Mouse (Mus musculus): ENCODE results near the gene Yipf6. TPM values are rescaled to one million over a fixed set of nuclear protein-coding genes. Genes with fewer than 3 reads are reported as not detected.

The Yipf6 gene
- 19.3 and 21.0 TPM in 2 replicates for polyA plus RNA-seq (2015; fragmentation: Nextera tagmentation; extraction: Ambion mirVana)

DNA sequence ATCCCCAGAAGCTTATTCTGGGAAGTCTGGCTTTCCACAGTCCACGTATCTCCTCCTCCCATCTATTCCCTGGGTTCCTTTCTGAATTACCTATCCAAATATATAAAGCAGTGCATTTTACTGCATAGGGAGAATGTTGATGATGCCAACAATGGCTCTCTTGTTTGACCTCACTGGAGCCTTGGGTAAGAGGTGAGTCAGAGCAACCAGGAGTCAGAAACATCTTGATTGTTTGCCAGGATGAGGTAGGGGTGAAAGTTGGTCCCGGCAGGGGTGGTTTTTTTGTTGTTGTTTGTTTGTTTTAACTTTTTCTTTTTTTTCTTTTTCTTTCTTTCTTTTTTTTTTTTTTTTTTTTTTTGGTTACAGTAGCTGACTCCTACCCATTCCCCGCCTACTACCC is at the start of gene Yipf6:
TSS of gene Yipf6 (plus strand) at position 216 of the 400 bp plus-strand sequence.
- Histone ChIP-seq H3K36me3 (no peaks in the 10 kb centered on the region), H3K4me3 (peak within 1 kb of the TSS; percentile 63), H3K4me1 (no peaks in the 10 kb centered on the region; the same call in 1 of the 2 replicates), H3K27me3 (0 out of 2 replicates have a peak, but pooled peaks cover 2% of the 10 kb centered on the region), H3K9ac (peak within 1 kb of the TSS; percentile 37; the same call in 1 of the 2 replicates), H3K4me2 (peak within 1 kb of the TSS; percentile 50), H3K9me3 (no peaks in the 10 kb centered on the region), H3K27ac (peak within 1 kb of the TSS; percentile 97)
- WGBS = 69% methylated on average over 3 of the region's 3 CpGs
- ATAC-seq (ENCODE audit: insufficient number of reproducible peaks, low FRiP score, low TSS enrichment, low read depth) = no peak

GRCm38 (mm10) chrX:98890072-98890405 is 46.1 kb upstream of the Yipf6 start:
- ATAC-seq (ENCODE audit: insufficient number of reproducible peaks, low FRiP score, low TSS enrichment, low read depth) = no peak
- Histone ChIP-seq H3K4me3 (peak overlapping the region; percentile 54), H3K4me2 (peak overlapping the region; percentile 47), H3K9ac (peak overlapping the region; percentile 37; the same call in 1 of the 2 replicates), H3K36me3 (no peaks in the 10 kb centered on the region), H3K9me3 (no peaks in the 10 kb centered on the region), H3K4me1 (no peaks in the 10 kb centered on the region), H3K27me3 (peaks cover 10% of the 10 kb centered on the region; the same call in 1 of the 2 replicates), H3K27ac (peak overlapping the region; percentile 83; the same call in 1 of the 2 replicates)
- 15% methylated on average over 14 of the region's 14 CpGs for WGBS

DNA sequence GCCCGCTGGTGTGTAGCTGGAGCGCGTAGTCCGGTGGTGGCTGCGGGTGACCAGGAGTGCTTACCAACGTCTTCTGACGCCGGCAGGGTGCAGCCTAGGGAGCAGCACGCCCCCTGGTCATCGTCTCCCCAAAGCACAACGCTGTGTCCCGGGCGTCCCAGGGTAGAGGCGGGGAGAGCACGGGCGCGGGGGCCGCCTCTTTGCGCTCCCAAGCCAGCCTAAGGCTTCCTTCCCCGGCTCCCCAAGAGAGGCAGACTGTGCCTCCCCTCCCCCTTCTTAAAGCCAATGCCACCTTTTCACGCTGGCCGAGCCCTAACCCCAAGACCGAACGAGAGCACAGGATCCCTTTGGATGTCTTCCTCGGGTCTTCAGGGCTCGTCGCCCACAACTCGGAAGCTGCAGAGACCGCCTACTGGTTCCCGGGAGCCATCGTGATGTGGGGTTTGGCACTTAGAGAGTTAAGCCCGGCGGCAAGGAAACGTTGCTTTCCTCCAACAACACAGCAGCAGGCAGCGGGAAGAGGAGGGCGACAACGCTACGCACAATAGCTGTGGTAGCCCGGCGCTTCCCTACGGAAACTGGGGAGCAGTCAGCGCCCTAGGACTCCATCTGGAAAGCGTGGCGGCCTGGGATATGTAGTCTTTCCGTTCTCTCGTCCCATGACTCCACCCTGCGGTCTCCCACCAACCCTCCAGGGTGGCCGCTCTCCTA is 45.6 kb upstream of the Yipf6 start, which contains the start of gene Ophn1:
TSS of gene Ophn1 (minus strand) at position 620 of the 711 bp plus-strand sequence.
- peak within 1 kb of the TSS; percentile 37; the same call in 1 of the 2 replicates for H3K9ac ChIP-seq
- H3K4me2 ChIP-seq = peak within 1 kb of the TSS; percentile 47
- H3K4me3 ChIP-seq = peak within 1 kb of the TSS; percentile 54
- no peaks in the 10 kb centered on the region for H3K36me3 ChIP-seq
- H3K27me3 ChIP-seq = peaks cover 10% of the 10 kb centered on the region; the same call in 1 of the 2 replicates
- peak; percentile 86 for ATAC-seq (ENCODE audit: insufficient number of reproducible peaks, low FRiP score, low TSS enrichment, low read depth)
- no peaks in the 10 kb centered on the region for H3K9me3 ChIP-seq
- H3K27ac ChIP-seq = peak within 1 kb of the TSS; percentile 83
- H3K4me1 ChIP-seq = no peaks in the 10 kb centered on the region
- WGBS = 16% methylated on average over 48 of the region's 48 CpGs

DNA sequence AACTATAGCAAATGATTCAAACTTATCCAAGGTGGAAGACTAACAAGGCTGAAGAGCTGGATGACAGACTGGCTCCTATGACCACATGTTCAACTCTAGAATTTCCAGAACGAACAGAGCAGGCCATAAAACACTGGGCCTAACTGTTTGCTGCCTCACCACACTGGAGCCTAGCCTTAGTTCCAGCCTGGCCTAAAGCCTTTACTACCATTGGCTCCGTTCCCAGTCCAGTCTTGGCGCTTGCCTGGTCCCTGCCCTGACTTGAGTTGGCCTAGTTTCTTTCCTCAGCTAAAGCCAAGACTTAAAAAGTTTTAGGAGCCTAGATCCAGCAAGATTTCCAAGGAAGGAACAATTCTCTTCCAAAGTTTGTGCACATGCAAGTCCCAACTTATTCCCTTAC is 37.8 kb upstream of the Yipf6 start:
- 38% methylated on average over 3 of the region's 3 CpGs for WGBS
- H3K36me3 ChIP-seq = no peaks in the 10 kb centered on the region
- no peak overlapping the region for H3K4me3 ChIP-seq
- H3K27me3 ChIP-seq = no peaks in the 10 kb centered on the region
- peak overlapping the region; percentile 43; the same call in 1 of the 2 replicates for H3K27ac ChIP-seq
- H3K4me1 ChIP-seq = no peaks in the 10 kb centered on the region
- no peaks in the 10 kb centered on the region for H3K9me3 ChIP-seq
- H3K4me2 ChIP-seq = no peak overlapping the region
- no peak overlapping the region for H3K9ac ChIP-seq
- peak; percentile 67; the same call in 1 of the 2 replicates for ATAC-seq (ENCODE audit: insufficient number of reproducible peaks, low FRiP score, low TSS enrichment, low read depth)

GRCm38 (mm10) chrX:98904226-98904625 is 31.9 kb upstream of the Yipf6 start:
- H3K27me3 ChIP-seq = no peaks in the 10 kb centered on the region
- no peak overlapping the region for H3K4me3 ChIP-seq
- H3K27ac ChIP-seq = no peak overlapping the region
- H3K9ac ChIP-seq = no peak overlapping the region
- H3K9me3 ChIP-seq = no peaks in the 10 kb centered on the region
- no peaks in the 10 kb centered on the region for H3K4me1 ChIP-seq
- H3K36me3 ChIP-seq = no peaks in the 10 kb centered on the region
- no peak for ATAC-seq (ENCODE audit: insufficient number of reproducible peaks, low FRiP score, low TSS enrichment, low read depth)
- 90% methylated on average over 6 of the region's 6 CpGs for WGBS
- H3K4me2 ChIP-seq = no peak overlapping the region

- 50% methylated on average over 1 of the region's 1 CpGs for WGBS
- no peak for ATAC-seq (ENCODE audit: insufficient number of reproducible peaks, low FRiP score, low TSS enrichment, low read depth)
- no peaks in the 10 kb centered on the region for H3K27me3 ChIP-seq
- no peaks in the 10 kb centered on the region for H3K9me3 ChIP-seq
- no peak overlapping the region for H3K4me2 ChIP-seq
- no peak overlapping the region for H3K4me3 ChIP-seq
- no peak overlapping the region for H3K9ac ChIP-seq
- H3K36me3 ChIP-seq = no peaks in the 10 kb centered on the region
- H3K4me1 ChIP-seq = no peaks in the 10 kb centered on the region
- H3K27ac ChIP-seq = no peak overlapping the region
These were observed 27.2 kb upstream of the Yipf6 start for GRCm38 (mm10) chrX:98908910-98909309.

- H3K36me3 ChIP-seq = no peaks in the 10 kb centered on the region
These were observed 16.7 kb upstream of the Yipf6 start for GRCm38 (mm10) chrX:98919423-98919822.

GRCm38 (mm10) chrX:98936707-98937554 is 815 bp downstream of the Yipf6 start:
- 19% methylated on average over 66 of the region's 66 CpGs for WGBS
- no peaks in the 10 kb centered on the region for H3K9me3 ChIP-seq

More at GRCm38 (mm10) chrX:98919423-98919822, 16.7 kb upstream of the Yipf6 start:
- no peaks in the 10 kb centered on the region for H3K4me1 ChIP-seq
- H3K4me2 ChIP-seq = no peak overlapping the region
- no peak overlapping the region for H3K4me3 ChIP-seq
- H3K9me3 ChIP-seq = no peaks in the 10 kb centered on the region
- no peak overlapping the region for H3K9ac ChIP-seq
- no peaks in the 10 kb centered on the region; the same call in 1 of the 2 replicates for H3K27me3 ChIP-seq
- H3K27ac ChIP-seq = no peak overlapping the region
- WGBS = 20% methylated on average over 6 of the region's 6 CpGs
- ATAC-seq (ENCODE audit: insufficient number of reproducible peaks, low FRiP score, low TSS enrichment, low read depth) = no peak

GRCm38 (mm10) chrX:98937555-98938294 is 1.6 kb downstream of the Yipf6 start:
- peak; percentile 82 for ATAC-seq (ENCODE audit: insufficient number of reproducible peaks, low FRiP score, low TSS enrichment, low read depth)
- Histone ChIP-seq H3K9ac (peak overlapping the region; percentile 69), H3K36me3 (no peaks in the 10 kb centered on the region), H3K4me3 (peak overlapping the region; percentile 63), H3K9me3 (no peaks in the 10 kb centered on the region), H3K27ac (peak overlapping the region; percentile 97), H3K4me2 (peak overlapping the region; percentile 40), H3K4me1 (no peaks in the 10 kb centered on the region; the same call in 1 of the 2 replicates), H3K27me3 (no peaks in the 10 kb centered on the region)
- 24% methylated on average over 57 of the region's 57 CpGs for WGBS

More at GRCm38 (mm10) chrX:98936707-98937554, 815 bp downstream of the Yipf6 start:
- Histone ChIP-seq H3K9ac (peak overlapping the region; percentile 63), H3K4me2 (peak overlapping the region; percentile 50), H3K27ac (peak overlapping the region; percentile 97), H3K4me1 (no peaks in the 10 kb centered on the region; the same call in 1 of the 2 replicates), H3K27me3 (0 out of 2 replicates have a peak, but pooled peaks cover 2% of the 10 kb centered on the region), H3K4me3 (peak overlapping the region; percentile 63), H3K36me3 (no peaks in the 10 kb centered on the region)
- peak; percentile 96 for ATAC-seq (ENCODE audit: insufficient number of reproducible peaks, low FRiP score, low TSS enrichment, low read depth)

DNA sequence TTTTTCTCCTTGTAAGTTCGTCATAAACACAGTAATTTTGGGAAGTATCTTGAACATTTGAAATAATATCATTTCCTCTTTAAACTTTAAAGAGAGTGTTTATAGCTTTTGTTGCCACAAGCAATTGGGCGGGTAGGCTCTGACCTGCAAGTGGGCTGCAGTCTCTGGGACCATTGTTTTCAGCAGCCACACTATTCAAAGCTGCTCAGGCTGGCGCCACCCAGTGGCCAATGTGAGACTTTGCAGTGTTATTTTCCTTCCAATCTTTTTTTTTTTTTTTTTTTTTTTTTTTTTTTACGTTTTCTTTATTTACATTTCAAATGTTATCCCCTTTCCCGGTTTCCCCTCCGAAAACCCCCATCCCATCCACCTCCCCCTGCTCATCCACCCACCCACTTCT is 17.8 kb downstream of the Yipf6 start:
- Histone ChIP-seq H3K4me3 (no peak overlapping the region), H3K4me1 (no peaks in the 10 kb centered on the region), H3K9ac (no peak overlapping the region), H3K27ac (no peak overlapping the region), H3K27me3 (no peaks in the 10 kb centered on the region), H3K36me3 (no peaks in the 10 kb centered on the region), H3K4me2 (no peak overlapping the region), H3K9me3 (no peaks in the 10 kb centered on the region)
- no peak for ATAC-seq (ENCODE audit: insufficient number of reproducible peaks, low FRiP score, low TSS enrichment, low read depth)
- 29% methylated on average over 4 of the region's 6 CpGs for WGBS

- H3K4me2 ChIP-seq = no peak overlapping the region
- no peaks in the 10 kb centered on the region for H3K4me1 ChIP-seq
- no peak overlapping the region for H3K4me3 ChIP-seq
- H3K27me3 ChIP-seq = no peaks in the 10 kb centered on the region
- H3K27ac ChIP-seq = no peak overlapping the region
- no peak overlapping the region for H3K9ac ChIP-seq
- 89% methylated on average over 9 of the region's 9 CpGs for WGBS
- H3K9me3 ChIP-seq = no peaks in the 10 kb centered on the region
- no peak for ATAC-seq (ENCODE audit: insufficient number of reproducible peaks, low FRiP score, low TSS enrichment, low read depth)
- H3K36me3 ChIP-seq = no peaks in the 10 kb centered on the region
These were observed 22.2 kb downstream of the Yipf6 start for GRCm38 (mm10) chrX:98958287-98958686.
